Comparison of ENCODE assay signal across 17 mouse cellular contexts in the genomic region with DNA sequence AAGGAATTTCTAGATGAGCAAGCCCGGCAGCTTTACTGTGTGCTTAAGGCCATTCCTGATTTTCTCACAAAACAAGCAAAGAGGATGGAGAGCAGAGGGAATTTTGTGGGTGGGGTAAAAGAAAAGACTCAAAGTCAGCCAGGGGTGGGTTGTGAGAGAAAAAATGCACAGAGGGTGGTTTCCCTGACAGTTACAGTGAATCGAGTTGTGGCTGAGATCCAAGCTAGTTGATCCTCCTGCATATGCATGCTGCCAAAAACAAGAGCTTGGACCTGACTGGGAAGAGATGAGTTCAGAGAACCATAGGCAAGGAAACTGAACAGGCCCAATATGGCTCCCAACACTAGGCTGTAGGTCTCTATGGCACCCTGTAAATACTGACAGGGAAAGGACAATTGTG. TPM values are rescaled to one million over a fixed set of nuclear protein-coding genes. Genes with fewer than 3 reads are reported as not detected.
DNase-seq lines count a peak whose midpoint lies in the region; ATAC-seq and TF ChIP-seq lines count a peak whose summit lies in the region.
"Had no signal": no experiment of that assay in that cellular context is flagged by ENCODE, and none has a peak within 500 bp of the region (broad histone marks: within the 10 kb centered on the region; RNA-seq: fewer than 3 reads in every experiment).

No protein-coding gene starts in this region.

- 0 out of 2 replicates have a peak, but pooled peaks cover 3% of the 10 kb centered on the region for H3K27me3 ChIP-seq in hindbrain, embryonic 12.5 days
- H3K27me3 ChIP-seq in hindbrain, embryonic 10.5 days (ENCODE audit: insufficient read depth, poor library complexity, severe bottlenecking) = 0 out of 2 replicates have a peak, but pooled peaks cover 3% of the 10 kb centered on the region
- H3K27me3 ChIP-seq in midbrain, embryonic 16.5 days (ENCODE audit: control insufficient read depth, insufficient read depth, low read depth, low read length) = no peaks in the 10 kb centered on the region
- H3K27me3 ChIP-seq: limb, embryonic 15.5 days had no signal

- peak; percentile 16 to 28 for DNase-seq in cerebellum, postnatal 10 days
- no peak for DNase-seq in hindbrain, embryonic 10.5 days (ENCODE audit: low spot score)
- peak; percentile 12 for DNase-seq in brain, embryonic 14.5 days (ENCODE audit: low read depth)
- no peak for DNase-seq in heart, postnatal 14 days
- DNase-seq: cerebellum, adult 11 months; heart, postnatal 36 days; kidney, postnatal 14 days; liver, postnatal 0 days; lung, postnatal 36 days; thymus, postnatal 25 days had no signal

- no peak for ATAC-seq in cerebellum, adult (ENCODE audit: insufficient number of reproducible peaks, low FRiP score, low TSS enrichment)
- no peak for ATAC-seq in hindbrain, embryonic 12.5 days (ENCODE audit: low FRiP score)
- ATAC-seq in midbrain, embryonic 16.5 days = peak; percentile 6; the same call in 1 of the 2 replicates
- ATAC-seq: intestine, postnatal 0 days; liver, postnatal 0 days had no signal

- peak overlapping the region; percentile 73; the same call in 1 of the 2 replicates for H3K4me2 ChIP-seq in hindbrain, embryonic 12.5 days (replicated peaks)
- peak overlapping the region; percentile 46 for H3K4me2 ChIP-seq in midbrain, embryonic 16.5 days (ENCODE audit: low read length)

- H3K4me1 ChIP-seq in hindbrain, embryonic 12.5 days = no peaks in the 10 kb centered on the region
- no peaks in the 10 kb centered on the region for H3K4me1 ChIP-seq in hindbrain, embryonic 10.5 days (replicated peaks)
- no peaks in the 10 kb centered on the region for H3K4me1 ChIP-seq in midbrain, embryonic 16.5 days (ENCODE audit: control insufficient read depth, insufficient read depth, low read length)
- H3K4me1 ChIP-seq: heart, embryonic 10.5 days; limb, embryonic 15.5 days had no signal

- H3K9ac ChIP-seq in hindbrain, embryonic 12.5 days = no peak overlapping the region
- H3K9ac ChIP-seq in midbrain, embryonic 16.5 days (ENCODE audit: low read depth, low read length) = no peak overlapping the region
- H3K9ac ChIP-seq: limb, embryonic 15.5 days; liver, postnatal 0 days had no signal

- 85% methylated on average over 2 of the region's 2 CpGs for WGBS in hindbrain, embryonic 12.5 days
- WGBS in hindbrain, embryonic 10.5 days = 80% methylated on average over 2 of the region's 2 CpGs
- 81% methylated on average over 2 of the region's 2 CpGs for WGBS in midbrain, embryonic 16.5 days

- peaks cover 5% of the 10 kb centered on the region; the same call in 1 of the 2 replicates for H3K36me3 ChIP-seq in hindbrain, embryonic 12.5 days
- peaks cover 6% of the 10 kb centered on the region; the same call in 1 of the 2 replicates for H3K36me3 ChIP-seq in hindbrain, embryonic 10.5 days
- H3K36me3 ChIP-seq in midbrain, embryonic 16.5 days (ENCODE audit: control insufficient read depth, insufficient read depth, low read length) = 0 out of 2 replicates have a peak, but pooled peaks cover under 1% of the 10 kb centered on the region
- H3K36me3 ChIP-seq: heart, embryonic 10.5 days; limb, embryonic 15.5 days had no signal

- TF ChIP-seq CTCF in brain, embryonic 14.5 days (IDR thresholded peaks at IDR 0.05; ENCODE audit: borderline replicate concordance, extremely low read depth, insufficient read depth, insufficient read length) = no peak

- no peak overlapping the region for H3K4me3 ChIP-seq in hindbrain, embryonic 12.5 days
- H3K4me3 ChIP-seq in hindbrain, embryonic 10.5 days = no peak overlapping the region
- no peak overlapping the region for H3K4me3 ChIP-seq in midbrain, embryonic 16.5 days (ENCODE audit: low read depth, low read length)

- no peak for TF ChIP-seq POLR2A in brain, embryonic 14.5 days (IDR thresholded peaks at IDR 0.05; ENCODE audit: borderline replicate concordance, extremely low read depth, insufficient read depth, insufficient read length, poor library complexity, severe bottlenecking)

- H3K9me3 ChIP-seq in hindbrain, embryonic 12.5 days (replicated peaks) = no peaks in the 10 kb centered on the region
- H3K9me3 ChIP-seq in hindbrain, embryonic 10.5 days = no peaks in the 10 kb centered on the region
- no peaks in the 10 kb centered on the region for H3K9me3 ChIP-seq in midbrain, embryonic 16.5 days (replicated peaks; ENCODE audit: control insufficient read depth, low read length, poor library complexity, severe bottlenecking)
- H3K9me3 ChIP-seq: heart, embryonic 10.5 days; limb, embryonic 15.5 days had no signal

- intact Hi-C loops in heart, postnatal 14 days (cut with DNase I) = no loop called here

- no peak overlapping the region for H3K27ac ChIP-seq in hindbrain, embryonic 12.5 days
- no peak overlapping the region for H3K27ac ChIP-seq in hindbrain, embryonic 10.5 days
- H3K27ac ChIP-seq in midbrain, embryonic 16.5 days (ENCODE audit: low read length) = peak overlapping the region; percentile 77
- H3K27ac ChIP-seq: heart, embryonic 10.5 days; limb, embryonic 15.5 days; stomach, postnatal 0 days had no signal

RNA-seq across cellular contexts. Expression of a gene that starts 0.9 kb away (rescaled TPM):
- polyA plus RNA-seq in hindbrain, embryonic 12.5 days (2016; fragmentation: Nextera tagmentation; extraction: Ambion mirVana) = 93.9 and 97.4 TPM in 2 replicates
- 23.9 and 31.5 TPM in 2 replicates for polyA plus RNA-seq in hindbrain, embryonic 10.5 days (2016; fragmentation: Nextera tagmentation; extraction: Ambion mirVana)
- polyA plus RNA-seq in brain, embryonic 14.5 days (2012; rRNA removed) = 133 and 134 TPM in 2 replicates
- 261 and 291 TPM in 2 replicates for polyA plus RNA-seq in midbrain, embryonic 16.5 days (2015; fragmentation: Nextera tagmentation; extraction: Ambion mirVana)
- total RNA-seq in heart, postnatal 14 days (2021) = 1 to 10 TPM; 2.9 TPM

RNA-seq across cellular contexts. Expression of a gene that starts 40.5 kb away (rescaled TPM):
- 90.7 and 92.7 TPM in 2 replicates for polyA plus RNA-seq in hindbrain, embryonic 12.5 days (2016; fragmentation: Nextera tagmentation; extraction: Ambion mirVana)
- 46.1 and 51.0 TPM in 2 replicates for polyA plus RNA-seq in hindbrain, embryonic 10.5 days (2016; fragmentation: Nextera tagmentation; extraction: Ambion mirVana)
- 51.1 and 59.9 TPM in 2 replicates for polyA plus RNA-seq in brain, embryonic 14.5 days (2012; rRNA removed)
- polyA plus RNA-seq in midbrain, embryonic 16.5 days (2015; fragmentation: Nextera tagmentation; extraction: Ambion mirVana) = 129 and 136 TPM in 2 replicates
- total RNA-seq in heart, postnatal 14 days (2021) = 10 to 100 TPM; 16.1 to 26.6 TPM

Comparison
In these comparisons a context has a peak if more than half of its experiments do, and no peak if none do; other contexts are left out.
1. DNase-seq: peak in cerebellum, postnatal 10 days (2 of 2) and brain, embryonic 14.5 days (single experiment); none in hindbrain, embryonic 10.5 days (single experiment) and heart, postnatal 14 days (0 of 2).